Mouse (Mus musculus) hindbrain, embryonic 15.5 days (tissue): ENCODE data around the gene Ctag2. TPM values are rescaled to one million over a fixed set of nuclear protein-coding genes. Genes with fewer than 3 reads are reported as not detected.

Source experiments
- ATAC-seq: fragments of 200-750 bp; cut with Nextera tagmentation; 2 replicates; pipeline ENCODE4 v1.8.0; 2017; ENCODE audit warnings: low read depth, moderate number of reproducible peaks, moderate TSS enrichment; ENCODE audit not compliant: low FRiP score
- H3K27ac ChIP-seq: fragments of 300-500 bp; sonication (generic); replicated peaks from 2 replicates; pipeline ENCODE4 v1.5.1; 2015; ENCODE audit warnings: mild to moderate bottlenecking, inconsistent platforms
- H3K27me3 ChIP-seq: fragments of 300-500 bp; sonication (generic); 2 replicates; pipeline ENCODE4 v1.6.1; 2015; ENCODE audit warnings: control low read depth, inconsistent platforms
- H3K36me3 ChIP-seq: fragments of 300-500 bp; sonication (generic); 2 replicates; pipeline ENCODE4 v1.6.1; 2015; ENCODE audit warnings: control low read depth, inconsistent platforms
- H3K4me1 ChIP-seq: fragments of 300-500 bp; sonication (generic); replicated peaks from 2 replicates; pipeline ENCODE4 v1.6.1; 2015; ENCODE audit warnings: control low read depth, inconsistent platforms
- H3K4me2 ChIP-seq: fragments of 300-500 bp; sonication (generic); 2 replicates; pipeline ENCODE4 v1.6.1; 2015; ENCODE audit warnings: moderate library complexity, mild to moderate bottlenecking, inconsistent platforms
- H3K4me3 ChIP-seq: fragments of 300-500 bp; sonication (generic); 2 replicates; pipeline ENCODE4 v1.5.1; 2015; ENCODE audit warnings: mild to moderate bottlenecking, inconsistent platforms
- H3K9ac ChIP-seq: fragments of 300-500 bp; sonication (generic); 2 replicates; pipeline ENCODE4 v1.6.1; 2015; ENCODE audit warnings: inconsistent platforms
- H3K9me3 ChIP-seq: fragments of 300-500 bp; sonication (generic); 2 replicates; pipeline ENCODE4 v1.6.1; 2016; ENCODE audit warnings: control low read depth, inconsistent platforms
- WGBS: fragments of 180-500 bp; shearing (Covaris S2); methylation state at CpG from one replicate; pipeline ENCODE4 v1.1.7; 2015; 5-methylcytosine and 5-hydroxymethylcytosine counted together
- polyA plus RNA-seq: library from polyadenylated mRNA; unstranded; fragments of >200 nt; fragmentation: Nextera tagmentation; extraction: Ambion mirVana; gene quantifications from 2 replicates; pipeline ENCODE4 v1.2.1, GENCODE M21; 2015

Gene Ctag2
- polyA plus RNA-seq = not detected in 2 replicates

- no peak within 1 kb of the TSS for H3K4me2 ChIP-seq
- no peak within 1 kb of the TSS for H3K27ac ChIP-seq
- no peak for ATAC-seq
- H3K36me3 ChIP-seq = no peaks in the 10 kb centered on the region
- no peaks in the 10 kb centered on the region for H3K27me3 ChIP-seq
- 95% methylated on average over 7 of the region's 7 CpGs for WGBS
- H3K9ac ChIP-seq = no peak within 1 kb of the TSS
- no peak within 1 kb of the TSS for H3K4me3 ChIP-seq
- H3K4me1 ChIP-seq = no peaks in the 10 kb centered on the region
- no peaks in the 10 kb centered on the region for H3K9me3 ChIP-seq
Measured at GRCm38 (mm10) chrX:65047344-65047743, at the start of gene Ctag2. Ctag2 (plus strand) TSS chrX:65047644.
